Mouse (Mus musculus) B cell, adult 2 months (primary cell): ENCODE measurements around the gene Brcc3.

Experiments
- DNase-seq, 2 experiments: peaks; one replicate each; pipeline ENCODE4 v3.0.0; 2022

Brcc3 gene

GRCm38 (mm10) chrX:75415936-75416785 is at the start of gene Brcc3, which contains the start of the genes Cmc4 and Mtcp1:
Gene Brcc3 (plus strand): TSS chrX:75416628.
Gene Cmc4 (minus strand): TSS chrX:75416584.
Gene Mtcp1 (minus strand): TSS chrX:75416588.
- DNase-seq = peak; percentile 89 to 90

GRCm38 (mm10) chrX:75370197-75370596 is 46.2 kb upstream of the Brcc3 start:
- no peak for DNase-seq

GRCm38 (mm10) chrX:75372666-75373425 is 43.6 kb upstream of the Brcc3 start:
- no peak for DNase-seq

GRCm38 (mm10) chrX:75376815-75377214 is 39.6 kb upstream of the Brcc3 start:
- no peak for DNase-seq

- no peak for DNase-seq
Observed at GRCm38 (mm10) chrX:75381176-75381575, 35.3 kb upstream of the Brcc3 start.

- no peak for DNase-seq
Observed at GRCm38 (mm10) chrX:75381699-75382098, 34.7 kb upstream of the Brcc3 start.

- DNase-seq = peak; percentile 59 to 81
Observed at GRCm38 (mm10) chrX:75382195-75382771, 34.1 kb upstream of the Brcc3 start, which contains the start of the genes Fundc2 and F8. Gene Fundc2 (plus strand): TSS chrX:75382399. Gene F8 (minus strand): TSS chrX:75382615.

- no peak for DNase-seq
Observed at GRCm38 (mm10) chrX:75399471-75399870, 17.0 kb upstream of the Brcc3 start.

GRCm38 (mm10) chrX:75402668-75403067 is 13.8 kb upstream of the Brcc3 start:
- no peak for DNase-seq

- DNase-seq = no peak
Observed at GRCm38 (mm10) chrX:75403350-75403749, 13.1 kb upstream of the Brcc3 start.

GRCm38 (mm10) chrX:75409711-75410110 is 6.7 kb upstream of the Brcc3 start:
- DNase-seq = no peak

GRCm38 (mm10) chrX:75454597-75454996 is 38.2 kb downstream of the Brcc3 start:
- DNase-seq = no peak

- DNase-seq = peak; percentile 35 to 38
Observed at GRCm38 (mm10) chrX:75475182-75475644, 58.8 kb downstream of the Brcc3 start.

- DNase-seq = no peak
Observed at GRCm38 (mm10) chrX:75489886-75490285, 73.5 kb downstream of the Brcc3 start.
